20 mouse cellular contexts compared by ENCODE assay signal in genomic region chr13:30688035-30688616, GRCm38 (mm10).
"Had no signal": no experiment of that assay in that cellular context is flagged by ENCODE, and none has a peak within 500 bp of the region (broad histone marks: within the 10 kb centered on the region; RNA-seq: fewer than 3 reads in every experiment).

No protein-coding gene starts in this region.

- DNase-seq: lung, adult 18-20 months; lung, embryonic 14.5 days; lung, postnatal 10 days; lung, postnatal 4 days; midbrain, embryonic 14.5 days; retina, postnatal 1 day; right cerebral cortex, adult 18-20 months; right cerebral cortex, postnatal 25 days; right cerebral cortex, postnatal 4 days; thymus, adult 2 months; thymus, postnatal 25 days; thymus, postnatal 4 days had no signal

- H3K4me1 ChIP-seq: midbrain, embryonic 10.5 days; midbrain, embryonic 12.5 days; neural tube, embryonic 13.5 days; neural tube, embryonic 15.5 days; stomach, embryonic 15.5 days had no signal

- H3K9ac ChIP-seq: lung, embryonic 14.5 days; midbrain, embryonic 12.5 days; neural tube, embryonic 13.5 days; neural tube, embryonic 15.5 days; stomach, embryonic 15.5 days had no signal

- H3K27me3 ChIP-seq: midbrain, embryonic 12.5 days; neural tube, embryonic 13.5 days; neural tube, embryonic 15.5 days; stomach, embryonic 15.5 days had no signal

- H3K9me3 ChIP-seq: midbrain, embryonic 10.5 days; midbrain, embryonic 12.5 days; neural tube, embryonic 13.5 days; neural tube, embryonic 15.5 days; stomach, embryonic 15.5 days had no signal

- H3K36me3 ChIP-seq: midbrain, embryonic 10.5 days; midbrain, embryonic 12.5 days; neural tube, embryonic 13.5 days; neural tube, embryonic 15.5 days; stomach, embryonic 15.5 days had no signal

- ATAC-seq: midbrain, embryonic 16.5 days had no signal

- H3K4me3 ChIP-seq: midbrain, embryonic 10.5 days; midbrain, embryonic 12.5 days; myocyte; neural tube, embryonic 13.5 days; neural tube, embryonic 15.5 days; stomach, embryonic 15.5 days had no signal

- H3K4me2 ChIP-seq: lung, embryonic 14.5 days; midbrain, embryonic 12.5 days; neural tube, embryonic 13.5 days; neural tube, embryonic 15.5 days; stomach, embryonic 15.5 days had no signal

- H3K27ac ChIP-seq: midbrain, embryonic 10.5 days; midbrain, embryonic 12.5 days; neural tube, embryonic 13.5 days; neural tube, embryonic 15.5 days; stomach, embryonic 15.5 days; stomach, postnatal 0 days had no signal
